Mouse (Mus musculus) right cerebral cortex, adult 2 months (tissue): ENCODE measurements around the gene Olfr1513.
"Not testable (repeated sequence)": the region's sequence is repeated elsewhere in the genome, so short reads cannot be mapped to it uniquely, and the experiment has no call there.

ENCODE experiments used
- DNase-seq, 2 experiments: peaks; one replicate each; pipeline ENCODE4 v3.0.0; 2021 to 2022; ENCODE audit warnings: low spot score in 2 of 2

Olfr1513 gene

DNA sequence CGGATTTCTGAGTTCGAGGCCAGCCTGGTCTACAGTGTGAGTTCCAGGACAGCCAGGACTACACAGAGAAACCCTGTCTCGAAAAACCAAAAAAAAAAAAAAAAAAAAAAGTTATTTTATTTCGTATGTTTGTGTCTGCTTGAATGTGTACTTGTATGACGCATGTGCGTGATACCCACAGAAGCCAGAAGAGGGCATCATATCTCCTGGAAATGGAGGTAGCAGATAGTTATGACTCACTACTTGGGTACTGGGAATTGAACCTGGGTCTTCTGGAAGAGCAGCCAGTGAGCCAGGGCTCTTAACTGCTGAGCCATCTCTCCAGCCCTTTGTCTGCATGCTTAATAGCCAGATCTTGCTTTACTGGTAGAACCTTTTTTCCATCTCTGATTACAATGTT, 45.9 kb downstream of the Olfr1513 start:
- not testable (repeated sequence) for DNase-seq

DNA sequence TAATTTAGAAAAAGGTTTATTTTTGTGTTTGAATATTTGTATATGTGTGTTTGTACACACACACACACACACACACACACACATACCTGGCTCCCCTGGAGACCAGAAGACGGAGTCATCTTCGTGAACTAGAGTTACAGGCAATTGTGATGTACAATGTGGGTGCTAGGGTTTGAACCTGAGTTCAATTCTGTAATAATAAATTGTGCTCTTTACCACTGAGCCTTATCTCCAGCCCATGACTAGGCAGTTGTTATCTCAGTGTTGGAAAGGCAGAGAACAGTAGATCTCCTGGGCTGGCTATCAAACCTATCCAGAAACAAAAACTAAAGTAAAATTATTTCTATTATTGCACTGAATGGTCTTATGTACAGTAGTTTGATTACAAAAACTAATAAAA, 50.1 kb downstream of the Olfr1513 start:
- DNase-seq = no peak

DNA sequence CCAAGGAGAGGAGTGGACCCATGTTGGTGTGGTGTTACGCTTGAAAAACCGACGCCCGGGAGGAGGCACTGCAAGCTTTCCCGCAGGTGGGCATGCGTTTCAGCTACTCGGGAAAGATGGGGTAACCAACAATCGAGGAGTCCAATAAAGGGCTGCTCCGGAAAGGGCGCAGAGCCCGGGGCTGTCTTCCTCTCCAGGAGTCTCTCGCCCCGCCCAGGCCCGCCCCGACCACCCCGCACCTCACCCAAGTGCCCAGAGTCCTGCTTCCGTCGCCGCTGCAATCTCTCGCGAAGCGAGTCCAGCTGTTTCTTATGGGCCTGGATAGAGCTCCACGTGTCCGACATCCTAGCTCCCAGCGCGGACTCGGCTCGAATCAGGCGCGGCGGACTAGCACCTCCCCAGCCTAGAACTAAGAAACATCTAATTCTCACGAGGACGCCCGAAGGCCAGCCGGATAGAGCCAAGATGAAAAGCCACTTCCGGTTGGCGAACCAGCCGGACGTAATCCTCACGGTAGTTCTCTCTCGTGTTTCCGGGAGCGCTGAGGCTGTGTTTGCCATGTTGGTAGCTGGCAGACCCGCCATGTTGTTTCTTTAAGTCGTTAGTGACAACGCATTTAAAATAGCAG, 51.5 kb downstream of the Olfr1513 start, which contains the start of gene Mettl3:
Gene Mettl3 (minus strand): TSS at position 485 of the 628 bp plus-strand sequence.
- DNase-seq = peak; percentile 94 to 96

DNA sequence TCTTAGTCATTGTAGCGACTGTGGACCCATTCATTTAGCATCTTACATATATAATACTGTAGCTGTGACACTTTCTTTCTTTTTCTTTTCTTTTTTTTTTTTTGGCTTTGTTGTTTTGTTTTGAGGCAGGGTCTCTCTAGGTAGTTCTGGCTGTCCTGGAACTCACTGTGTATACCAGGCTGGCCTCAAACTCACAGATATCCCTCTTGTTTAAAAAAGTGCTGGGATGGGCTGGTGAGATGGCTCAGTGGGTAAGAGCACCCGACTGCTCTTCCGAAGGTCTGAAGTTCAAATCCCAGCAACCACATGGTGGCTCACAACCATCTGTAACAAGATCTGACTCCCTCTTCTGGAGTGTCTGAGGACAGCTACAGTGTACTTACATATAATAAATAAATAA, 52.7 kb downstream of the Olfr1513 start:
- not testable (repeated sequence) for DNase-seq
